Mouse (Mus musculus) bone marrow macrophage, adult 2 months (primary cell): Measurements from ENCODE around the gene Brpf1.

Experiments
- CTCF ChIP-seq: IDR thresholded peaks from 2 replicates; pipeline ENCODE4 v1.5.1; 2012; ENCODE audit warnings: low read depth, mild to moderate bottlenecking, low read length, moderate library complexity
- POLR2A ChIP-seq: IDR thresholded peaks from 2 replicates; pipeline ENCODE4 v1.6.1; 2012; ENCODE audit warnings: mild to moderate bottlenecking, low read depth, low read length, borderline replicate concordance

GRCm38 (mm10) chr6:113329396-113329795 lies 22.5 kb downstream of the Brpf1 start:
- TF ChIP-seq CTCF, result no peak
- no peak for TF ChIP-seq POLR2A
